Mouse (Mus musculus): ENCODE measurements around the gene Slc26a10. TPM values are rescaled to one million over a fixed set of nuclear protein-coding genes. Genes with fewer than 3 reads are reported as not detected.
"Not testable (repeated sequence)": the region's sequence is repeated elsewhere in the genome, so short reads cannot be mapped to it uniquely, and the experiment has no call there.

Slc26a10 gene
- polyA plus RNA-seq, 1 experiment = 6.4 TPM

DNA sequence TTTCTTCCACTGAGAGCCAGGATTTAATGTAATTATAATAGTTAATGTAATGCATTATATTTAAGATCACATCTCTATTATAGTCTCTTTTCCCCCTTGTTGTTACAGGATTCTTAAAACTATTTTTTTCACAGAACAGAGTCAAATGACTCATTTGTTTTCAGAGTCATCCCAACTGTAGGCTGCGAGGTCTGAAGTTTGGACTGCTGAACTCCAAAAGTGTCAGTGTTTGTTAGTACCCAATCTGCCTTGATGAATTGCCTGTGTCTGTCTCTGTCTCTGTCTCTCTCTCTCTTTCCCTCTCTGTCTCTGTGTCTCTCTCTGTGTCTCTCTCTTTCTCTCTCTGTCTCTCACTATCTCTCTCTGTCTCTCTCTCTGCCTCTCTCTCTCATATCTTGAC lies 23.9 kb downstream of the Slc26a10 start:
- Histone ChIP-seq H3K4me3 (ENCODE audit: control insufficient read depth, insufficient read depth, low read length) (no peak overlapping the region), H3K27ac (ENCODE audit: control insufficient read depth, insufficient read depth, low read length) (no peak overlapping the region), H3K27me3 (ENCODE audit: control insufficient read depth, insufficient read depth, low read length) (no peaks in the 10 kb centered on the region), H3K4me1 (replicated peaks; ENCODE audit: control insufficient read depth, insufficient read depth, low read length) (0 out of 2 replicates have a peak, but pooled peaks cover 3% of the 10 kb centered on the region), H3K36me3 (ENCODE audit: control insufficient read depth, insufficient read depth, low read length) (no peaks in the 10 kb centered on the region)
- no peak for DNase-seq
- WGBS = 94% methylated on average over 1 of the region's 1 CpGs
- TF ChIP-seq CTCF (IDR thresholded peaks at IDR 0.05; ENCODE audit: borderline replicate concordance, control insufficient read depth, extremely low read depth, insufficient read depth, low read length, poor library complexity) = no peak
- TF ChIP-seq POLR2A (IDR thresholded peaks at IDR 0.05; ENCODE audit: control insufficient read depth, extremely low read depth, insufficient read depth, low read length, poor library complexity) = no peak

DNA sequence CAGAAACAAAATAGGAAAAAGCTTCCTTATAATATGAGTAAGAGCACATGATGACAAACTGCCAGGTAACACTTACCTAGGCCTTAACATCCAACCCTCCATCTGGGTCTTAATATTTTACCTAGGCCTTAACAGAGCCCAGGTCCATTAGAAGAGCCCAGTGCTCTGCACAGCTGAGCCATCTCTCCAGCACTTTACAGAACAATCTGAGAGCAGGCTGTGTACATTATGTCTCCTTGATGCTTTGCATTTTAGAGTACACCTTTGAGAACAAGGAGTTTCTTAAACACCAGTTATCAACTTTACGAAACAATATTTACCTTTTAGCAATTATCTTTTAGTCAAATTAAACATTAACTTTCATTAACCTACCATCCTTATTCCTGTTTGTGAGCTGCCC lies 24.4 kb downstream of the Slc26a10 start:
- no peak overlapping the region for H3K4me3 ChIP-seq (ENCODE audit: control insufficient read depth, insufficient read depth, low read length)
- no peaks in the 10 kb centered on the region for H3K27me3 ChIP-seq (ENCODE audit: control insufficient read depth, insufficient read depth, low read length)
- TF ChIP-seq CTCF (IDR thresholded peaks at IDR 0.05; ENCODE audit: borderline replicate concordance, control insufficient read depth, extremely low read depth, insufficient read depth, low read length, poor library complexity) (no peak), POLR2A (IDR thresholded peaks at IDR 0.05; ENCODE audit: control insufficient read depth, extremely low read depth, insufficient read depth, low read length, poor library complexity) (no peak)
- WGBS = 96% methylated on average over 1 of the region's 1 CpGs
- no peak overlapping the region for H3K27ac ChIP-seq (ENCODE audit: control insufficient read depth, insufficient read depth, low read length)
- 0 out of 2 replicates have a peak, but pooled peaks cover 3% of the 10 kb centered on the region for H3K4me1 ChIP-seq (replicated peaks; ENCODE audit: control insufficient read depth, insufficient read depth, low read length)
- DNase-seq = no peak
- H3K36me3 ChIP-seq (ENCODE audit: control insufficient read depth, insufficient read depth, low read length) = no peaks in the 10 kb centered on the region

- Histone ChIP-seq H3K27ac (ENCODE audit: control insufficient read depth, insufficient read depth, low read length) (no peak overlapping the region), H3K4me1 (replicated peaks; ENCODE audit: control insufficient read depth, insufficient read depth, low read length) (peaks cover 6% of the 10 kb centered on the region; the same call in 1 of the 2 replicates), H3K27me3 (ENCODE audit: control insufficient read depth, insufficient read depth, low read length) (no peaks in the 10 kb centered on the region), H3K4me3 (ENCODE audit: control insufficient read depth, insufficient read depth, low read length) (no peak overlapping the region), H3K36me3 (ENCODE audit: control insufficient read depth, insufficient read depth, low read length) (no peaks in the 10 kb centered on the region)
- no peak for TF ChIP-seq POLR2A (IDR thresholded peaks at IDR 0.05; ENCODE audit: control insufficient read depth, extremely low read depth, insufficient read depth, low read length, poor library complexity)
- no peak for TF ChIP-seq CTCF (IDR thresholded peaks at IDR 0.05; ENCODE audit: borderline replicate concordance, control insufficient read depth, extremely low read depth, insufficient read depth, low read length, poor library complexity)
- DNase-seq = no peak
- 96% methylated on average over 5 of the region's 5 CpGs for WGBS
Observed at GRCm38 (mm10) chr10:127154652-127155051, 25.8 kb downstream of the Slc26a10 start.

GRCm38 (mm10) chr10:127154241-127154640 lies 26.2 kb downstream of the Slc26a10 start:
- 94% methylated on average over 2 of the region's 2 CpGs for WGBS
- no peak for DNase-seq
- H3K36me3 ChIP-seq (ENCODE audit: control insufficient read depth, insufficient read depth, low read length) = no peaks in the 10 kb centered on the region
- no peak overlapping the region for H3K4me3 ChIP-seq (ENCODE audit: control insufficient read depth, insufficient read depth, low read length)
- H3K27ac ChIP-seq (ENCODE audit: control insufficient read depth, insufficient read depth, low read length) = no peak overlapping the region
- TF ChIP-seq CTCF (IDR thresholded peaks at IDR 0.05; ENCODE audit: borderline replicate concordance, control insufficient read depth, extremely low read depth, insufficient read depth, low read length, poor library complexity) (no peak), POLR2A (IDR thresholded peaks at IDR 0.05; ENCODE audit: control insufficient read depth, extremely low read depth, insufficient read depth, low read length, poor library complexity) (no peak)
- peaks cover 6% of the 10 kb centered on the region; the same call in 1 of the 2 replicates for H3K4me1 ChIP-seq (replicated peaks; ENCODE audit: control insufficient read depth, insufficient read depth, low read length)
- H3K27me3 ChIP-seq (ENCODE audit: control insufficient read depth, insufficient read depth, low read length) = no peaks in the 10 kb centered on the region

- TF ChIP-seq CTCF (IDR thresholded peaks at IDR 0.05; ENCODE audit: borderline replicate concordance, control insufficient read depth, extremely low read depth, insufficient read depth, low read length, poor library complexity) (no peak), POLR2A (IDR thresholded peaks at IDR 0.05; ENCODE audit: control insufficient read depth, extremely low read depth, insufficient read depth, low read length, poor library complexity) (no peak)
- H3K27me3 ChIP-seq (ENCODE audit: control insufficient read depth, insufficient read depth, low read length) = no peaks in the 10 kb centered on the region
- peaks cover 6% of the 10 kb centered on the region; the same call in 1 of the 2 replicates for H3K4me1 ChIP-seq (replicated peaks; ENCODE audit: control insufficient read depth, insufficient read depth, low read length)
- WGBS = 97% methylated on average over 7 of the region's 7 CpGs
- no peaks in the 10 kb centered on the region for H3K36me3 ChIP-seq (ENCODE audit: control insufficient read depth, insufficient read depth, low read length)
- no peak overlapping the region for H3K4me3 ChIP-seq (ENCODE audit: control insufficient read depth, insufficient read depth, low read length)
- no peak overlapping the region for H3K27ac ChIP-seq (ENCODE audit: control insufficient read depth, insufficient read depth, low read length)
- no peak for DNase-seq
Observed at GRCm38 (mm10) chr10:127153323-127153722, 27.1 kb downstream of the Slc26a10 start.

DNA sequence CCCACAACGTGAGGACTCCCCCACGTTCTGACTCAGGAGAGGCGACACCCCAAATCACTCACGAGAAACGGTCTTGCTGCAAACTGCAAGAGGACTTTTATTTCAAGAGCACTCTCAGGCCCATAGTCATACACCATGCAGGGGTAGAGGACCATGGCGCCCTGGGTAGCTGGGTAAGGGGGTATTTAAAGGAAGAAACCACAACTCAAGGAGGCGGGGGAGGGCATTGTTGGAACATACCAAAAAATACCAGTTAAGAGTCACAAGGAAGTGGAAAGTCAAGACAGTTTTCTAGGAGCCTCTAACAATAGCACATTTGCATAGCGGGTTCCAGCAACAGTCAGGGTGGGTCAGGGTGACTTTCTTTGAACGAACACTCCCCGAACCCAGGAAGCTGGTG lies 27.9 kb downstream of the Slc26a10 start:
- H3K4me1 ChIP-seq (replicated peaks; ENCODE audit: control insufficient read depth, insufficient read depth, low read length); H3K27me3 ChIP-seq (ENCODE audit: control insufficient read depth, insufficient read depth, low read length); H3K27ac ChIP-seq (ENCODE audit: control insufficient read depth, insufficient read depth, low read length); H3K4me3 ChIP-seq (ENCODE audit: control insufficient read depth, insufficient read depth, low read length); DNase-seq; H3K36me3 ChIP-seq (ENCODE audit: control insufficient read depth, insufficient read depth, low read length): not testable (repeated sequence)
- 94% methylated on average over 10 of the region's 10 CpGs for WGBS

DNA sequence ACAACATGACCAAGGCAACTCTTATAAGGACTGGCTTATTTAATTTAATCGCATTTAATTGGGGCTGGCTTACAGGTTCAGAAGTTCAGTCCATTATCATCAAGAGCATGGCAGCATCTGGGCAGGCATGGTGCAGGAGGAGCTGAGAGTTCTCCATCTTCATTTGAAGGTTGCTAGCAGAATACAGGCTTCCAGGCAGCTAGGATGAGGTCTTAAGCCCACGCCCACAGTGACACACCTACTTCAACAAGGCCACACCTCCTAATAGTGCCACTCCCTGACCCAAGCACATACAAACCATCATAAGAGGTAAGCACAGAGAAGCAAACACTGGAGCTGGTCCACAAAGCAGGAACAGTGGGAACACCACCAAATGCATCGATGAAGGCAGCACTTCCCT lies 29.2 kb downstream of the Slc26a10 start:
- H3K27ac ChIP-seq (ENCODE audit: control insufficient read depth, insufficient read depth, low read length); H3K36me3 ChIP-seq (ENCODE audit: control insufficient read depth, insufficient read depth, low read length); H3K4me1 ChIP-seq (replicated peaks; ENCODE audit: control insufficient read depth, insufficient read depth, low read length); H3K27me3 ChIP-seq (ENCODE audit: control insufficient read depth, insufficient read depth, low read length); DNase-seq; H3K4me3 ChIP-seq (ENCODE audit: control insufficient read depth, insufficient read depth, low read length): not testable (repeated sequence)
- WGBS = 95% methylated on average over 3 of the region's 3 CpGs
